Mouse (Mus musculus): ENCODE results near the gene Gm28043. TPM values are rescaled to one million over a fixed set of nuclear protein-coding genes. Genes with fewer than 3 reads are reported as not detected.

Gm28043 gene
- polyA plus RNA-seq, 1 experiment from 2014 or later: 1.1 TPM

- no peaks in the 10 kb centered on the region for H3K9me3 ChIP-seq (ENCODE audit: control insufficient read depth, low read length)
- TF ChIP-seq CTCF (IDR thresholded peaks at IDR 0.05; ENCODE audit: low read depth) (no peak), EP300 (optimal IDR thresholded peaks at IDR 0.05) (no peak)
- ATAC-seq (ENCODE audit: low FRiP score, low TSS enrichment) (no peak), DNase-seq (ENCODE audit: low spot score) (no peak)
- H3K4me2 ChIP-seq (replicated peaks; ENCODE audit: low read depth): no peak overlapping the region
- no peak overlapping the region for H3K4me3 ChIP-seq (ENCODE audit: low read depth, low read length)
- no peak overlapping the region for H3K27ac ChIP-seq (replicated peaks)
- WGBS: 82% methylated on average over 4 of the region's 4 CpGs
- peaks cover 30% of the 10 kb centered on the region for H3K36me3 ChIP-seq (ENCODE audit: control insufficient read depth, insufficient read depth, low read length)
- no peaks in the 10 kb centered on the region for H3K27me3 ChIP-seq (ENCODE audit: control insufficient read depth, insufficient read depth, low read length)
- no peak overlapping the region for H3K9ac ChIP-seq (ENCODE audit: low read length)
- H3K4me1 ChIP-seq (replicated peaks; ENCODE audit: control insufficient read depth, insufficient read depth): no peaks in the 10 kb centered on the region
These were observed 88.4 kb downstream of the Gm28043 start for GRCm38 (mm10) chr17:29702938-29703710.

DNA sequence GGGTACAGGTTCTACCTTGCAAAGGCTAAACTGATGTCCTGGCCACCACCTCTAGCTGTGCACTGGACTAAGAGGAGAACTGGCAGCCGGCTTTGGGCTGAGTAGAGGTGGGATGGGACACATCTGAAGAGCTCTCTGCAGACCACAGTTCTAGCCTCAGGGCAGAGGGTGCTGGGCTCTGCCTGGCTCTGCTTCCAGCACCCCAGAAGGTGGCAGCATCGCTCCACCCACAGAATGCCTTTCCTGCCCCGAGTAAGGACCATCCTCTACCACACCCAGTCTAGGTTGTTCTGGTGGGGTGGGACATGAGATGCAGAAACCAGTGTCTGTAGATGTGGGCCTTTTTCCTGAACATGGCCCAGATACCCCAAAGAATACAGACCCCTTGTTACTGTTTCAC lies 90.1 kb downstream of the Gm28043 start:
- H3K27ac ChIP-seq (replicated peaks): no peak overlapping the region
- peak; percentile 89 for TF ChIP-seq CTCF (IDR thresholded peaks at IDR 0.05; ENCODE audit: low read depth)
- no peak for TF ChIP-seq EP300 (optimal IDR thresholded peaks at IDR 0.05)
- 34% methylated on average over 3 of the region's 3 CpGs for WGBS
- H3K9ac ChIP-seq (ENCODE audit: low read length): no peak overlapping the region
- no peak overlapping the region for H3K4me3 ChIP-seq (ENCODE audit: low read depth, low read length)
- no peaks in the 10 kb centered on the region for H3K4me1 ChIP-seq (replicated peaks; ENCODE audit: control insufficient read depth, insufficient read depth)
- no peak overlapping the region for H3K4me2 ChIP-seq (replicated peaks; ENCODE audit: low read depth)
- DNase-seq (ENCODE audit: low spot score) (peak; percentile 64), ATAC-seq (ENCODE audit: low FRiP score, low TSS enrichment) (peak; percentile 51)
- no peaks in the 10 kb centered on the region for H3K9me3 ChIP-seq (ENCODE audit: control insufficient read depth, low read length)
- no peaks in the 10 kb centered on the region for H3K27me3 ChIP-seq (ENCODE audit: control insufficient read depth, insufficient read depth, low read length)
- peaks cover 16% of the 10 kb centered on the region for H3K36me3 ChIP-seq (ENCODE audit: control insufficient read depth, insufficient read depth, low read length)

GRCm38 (mm10) chr17:29705881-29706280 lies 91.2 kb downstream of the Gm28043 start:
- TF ChIP-seq EP300 (optimal IDR thresholded peaks at IDR 0.05): no peak
- TF ChIP-seq CTCF (IDR thresholded peaks at IDR 0.05; ENCODE audit: low read depth): no peak
- peaks cover 7% of the 10 kb centered on the region for H3K36me3 ChIP-seq (ENCODE audit: control insufficient read depth, insufficient read depth, low read length)
- no peaks in the 10 kb centered on the region for H3K27me3 ChIP-seq (ENCODE audit: control insufficient read depth, insufficient read depth, low read length)
- H3K9me3 ChIP-seq (ENCODE audit: control insufficient read depth, low read length): no peaks in the 10 kb centered on the region
- H3K4me2 ChIP-seq (replicated peaks; ENCODE audit: low read depth): no peak overlapping the region
- H3K27ac ChIP-seq (replicated peaks): no peak overlapping the region
- DNase-seq (ENCODE audit: low spot score): no peak
- H3K9ac ChIP-seq (ENCODE audit: low read length): no peak overlapping the region
- H3K4me3 ChIP-seq (ENCODE audit: low read depth, low read length): no peak overlapping the region
- 77% methylated on average over 5 of the region's 5 CpGs for WGBS
- ATAC-seq (ENCODE audit: low FRiP score, low TSS enrichment): no peak
- peaks cover 1% of the 10 kb centered on the region for H3K4me1 ChIP-seq (replicated peaks; ENCODE audit: control insufficient read depth, insufficient read depth)

- Histone ChIP-seq H3K4me1 (replicated peaks; ENCODE audit: control insufficient read depth, insufficient read depth) (peaks cover 10% of the 10 kb centered on the region), H3K4me3 (ENCODE audit: low read depth, low read length) (no peak overlapping the region), H3K27me3 (ENCODE audit: control insufficient read depth, insufficient read depth, low read length) (no peaks in the 10 kb centered on the region), H3K9me3 (ENCODE audit: control insufficient read depth, low read length) (no peaks in the 10 kb centered on the region), H3K36me3 (ENCODE audit: control insufficient read depth, insufficient read depth, low read length) (0 out of 2 replicates have a peak, but pooled peaks cover 3% of the 10 kb centered on the region), H3K27ac (replicated peaks) (no peak overlapping the region), H3K9ac (ENCODE audit: low read length) (no peak overlapping the region), H3K4me2 (replicated peaks; ENCODE audit: low read depth) (no peak overlapping the region)
- TF ChIP-seq EP300 (optimal IDR thresholded peaks at IDR 0.05) (no peak), CTCF (IDR thresholded peaks at IDR 0.05; ENCODE audit: low read depth) (no peak)
- WGBS: 65% methylated on average over 5 of the region's 5 CpGs
- DNase-seq (ENCODE audit: low spot score) (no peak), ATAC-seq (ENCODE audit: low FRiP score, low TSS enrichment) (no peak)
These were observed 92.4 kb downstream of the Gm28043 start for GRCm38 (mm10) chr17:29706981-29707545.

GRCm38 (mm10) chr17:29708783-29709182 lies 94.1 kb downstream of the Gm28043 start:
- Histone ChIP-seq H3K36me3 (ENCODE audit: control insufficient read depth, insufficient read depth, low read length) (no peaks in the 10 kb centered on the region), H3K27ac (replicated peaks) (no peak overlapping the region), H3K4me1 (replicated peaks; ENCODE audit: control insufficient read depth, insufficient read depth) (peaks cover 10% of the 10 kb centered on the region), H3K9me3 (ENCODE audit: control insufficient read depth, low read length) (no peaks in the 10 kb centered on the region), H3K4me3 (ENCODE audit: low read depth, low read length) (no peak overlapping the region), H3K4me2 (replicated peaks; ENCODE audit: low read depth) (no peak overlapping the region), H3K9ac (ENCODE audit: low read length) (no peak overlapping the region), H3K27me3 (ENCODE audit: control insufficient read depth, insufficient read depth, low read length) (no peaks in the 10 kb centered on the region)
- no peak for TF ChIP-seq CTCF (IDR thresholded peaks at IDR 0.05; ENCODE audit: low read depth)
- no peak for TF ChIP-seq EP300 (optimal IDR thresholded peaks at IDR 0.05)
- ATAC-seq (ENCODE audit: low FRiP score, low TSS enrichment): no peak
- 78% methylated on average over 5 of the region's 5 CpGs for WGBS
- DNase-seq (ENCODE audit: low spot score): no peak

GRCm38 (mm10) chr17:29710562-29711044 lies 95.9 kb downstream of the Gm28043 start:
- no peak for DNase-seq (ENCODE audit: low spot score)
- peaks cover 10% of the 10 kb centered on the region for H3K4me1 ChIP-seq (replicated peaks; ENCODE audit: control insufficient read depth, insufficient read depth)
- TF ChIP-seq CTCF (IDR thresholded peaks at IDR 0.05; ENCODE audit: low read depth) (no peak), EP300 (optimal IDR thresholded peaks at IDR 0.05) (no peak)
- no peak overlapping the region for H3K4me2 ChIP-seq (replicated peaks; ENCODE audit: low read depth)
- H3K9me3 ChIP-seq (ENCODE audit: control insufficient read depth, low read length): no peaks in the 10 kb centered on the region
- H3K36me3 ChIP-seq (ENCODE audit: control insufficient read depth, insufficient read depth, low read length): no peaks in the 10 kb centered on the region
- no peaks in the 10 kb centered on the region for H3K27me3 ChIP-seq (ENCODE audit: control insufficient read depth, insufficient read depth, low read length)
- no peak for ATAC-seq (ENCODE audit: low FRiP score, low TSS enrichment)
- WGBS: 62% methylated on average over 11 of the region's 11 CpGs
- H3K9ac ChIP-seq (ENCODE audit: low read length): no peak overlapping the region
- H3K4me3 ChIP-seq (ENCODE audit: low read depth, low read length): no peak overlapping the region
- no peak overlapping the region for H3K27ac ChIP-seq (replicated peaks)

Data from stomach, postnatal 0 days (tissue).